Mouse (Mus musculus): Measurements from ENCODE around the gene Gm10959. TPM values are rescaled to one million over a fixed set of nuclear protein-coding genes. Genes with fewer than 3 reads are reported as not detected.
"Not testable (repeated sequence)": the region's sequence is repeated elsewhere in the genome, so short reads cannot be mapped to it uniquely, and the experiment has no call there.

Gene Gm10959
- not detected in 2 replicates for polyA plus RNA-seq (2015; fragmentation: Nextera tagmentation; extraction: Ambion mirVana)

GRCm38 (mm10) chr3:122919260-122919659, at the start of gene Gm10959:
TSS of gene Gm10959 (minus strand) at chr3:122919360.
- no peaks in the 10 kb centered on the region for H3K27me3 ChIP-seq
- H3K4me1 ChIP-seq, result no peaks in the 10 kb centered on the region
- 89% methylated on average over 8 of the region's 8 CpGs for WGBS
- H3K27ac ChIP-seq, result no peak within 1 kb of the TSS
- H3K4me2 ChIP-seq, result no peak within 1 kb of the TSS
- ATAC-seq, result no peak
- no peak within 1 kb of the TSS for H3K9ac ChIP-seq
- H3K36me3 ChIP-seq (ENCODE audit: poor library complexity, severe bottlenecking), result no peaks in the 10 kb centered on the region
- H3K4me3 ChIP-seq, result no peak within 1 kb of the TSS
- no peaks in the 10 kb centered on the region for H3K9me3 ChIP-seq (replicated peaks)

- no peaks in the 10 kb centered on the region for H3K4me1 ChIP-seq
- no peak for ATAC-seq
- no peaks in the 10 kb centered on the region for H3K9me3 ChIP-seq (replicated peaks)
- no peaks in the 10 kb centered on the region for H3K27me3 ChIP-seq
- H3K36me3 ChIP-seq (ENCODE audit: poor library complexity, severe bottlenecking), result 0 out of 2 replicates have a peak, but pooled peaks cover 3% of the 10 kb centered on the region
- no peak overlapping the region for H3K9ac ChIP-seq
- H3K27ac ChIP-seq, result no peak overlapping the region
- H3K4me3 ChIP-seq, result no peak overlapping the region
- H3K4me2 ChIP-seq, result no peak overlapping the region
- 95% methylated on average over 9 of the region's 9 CpGs for WGBS
Observed at GRCm38 (mm10) chr3:122968391-122968790, 49.2 kb upstream of the Gm10959 start.

GRCm38 (mm10) chr3:122964301-122964700, 45.1 kb upstream of the Gm10959 start:
- Histone ChIP-seq H3K36me3 (ENCODE audit: poor library complexity, severe bottlenecking) (0 out of 2 replicates have a peak, but pooled peaks cover 3% of the 10 kb centered on the region), H3K4me1 (no peaks in the 10 kb centered on the region), H3K4me2 (no peak overlapping the region), H3K9ac (no peak overlapping the region), H3K4me3 (no peak overlapping the region), H3K27me3 (no peaks in the 10 kb centered on the region), H3K27ac (no peak overlapping the region), H3K9me3 (replicated peaks) (no peaks in the 10 kb centered on the region)
- WGBS, result 89% methylated on average over 5 of the region's 5 CpGs
- no peak for ATAC-seq

- H3K27me3 ChIP-seq, result no peaks in the 10 kb centered on the region
- no peak overlapping the region for H3K4me2 ChIP-seq
- no peak overlapping the region for H3K4me3 ChIP-seq
- H3K9ac ChIP-seq, result no peak overlapping the region
- ATAC-seq, result no peak
- peaks cover 12% of the 10 kb centered on the region for H3K36me3 ChIP-seq (ENCODE audit: poor library complexity, severe bottlenecking)
- H3K9me3 ChIP-seq (replicated peaks), result no peaks in the 10 kb centered on the region
- 88% methylated on average over 2 of the region's 2 CpGs for WGBS
- no peak overlapping the region for H3K27ac ChIP-seq
- no peaks in the 10 kb centered on the region for H3K4me1 ChIP-seq
Observed at GRCm38 (mm10) chr3:122950129-122950528, 31.0 kb upstream of the Gm10959 start.

DNA sequence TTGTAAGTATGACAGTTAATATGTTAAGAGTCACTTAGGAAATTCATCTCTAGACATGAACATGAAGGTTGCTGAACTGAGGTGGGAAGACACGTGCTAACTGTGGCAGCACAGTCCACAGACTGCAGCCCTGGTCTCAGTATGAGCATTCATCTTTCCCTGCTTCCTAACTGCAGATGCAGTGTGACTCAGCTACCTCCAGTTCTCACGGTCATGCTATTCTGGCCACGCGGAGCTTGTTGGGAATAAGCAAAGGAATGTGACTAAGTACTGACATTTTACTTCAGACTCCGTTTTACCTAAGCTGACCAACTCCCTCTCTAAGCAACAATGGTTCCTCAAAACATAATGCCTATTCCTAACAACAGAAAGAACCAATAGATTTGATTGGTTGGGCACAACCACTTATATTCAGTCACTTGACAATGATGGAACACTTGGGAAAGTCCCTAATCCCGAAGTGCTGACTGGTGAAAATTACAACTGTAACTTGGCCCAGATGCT, 24.3 kb upstream of the Gm10959 start:
- no peak for ATAC-seq
- Histone ChIP-seq H3K36me3 (ENCODE audit: poor library complexity, severe bottlenecking) (0 out of 2 replicates have a peak, but pooled peaks cover 4% of the 10 kb centered on the region), H3K9me3 (replicated peaks) (no peaks in the 10 kb centered on the region), H3K4me3 (no peak overlapping the region), H3K4me1 (no peaks in the 10 kb centered on the region), H3K27me3 (no peaks in the 10 kb centered on the region), H3K27ac (no peak overlapping the region), H3K4me2 (no peak overlapping the region), H3K9ac (no peak overlapping the region)
- WGBS, result 79% methylated on average over 6 of the region's 6 CpGs

DNA sequence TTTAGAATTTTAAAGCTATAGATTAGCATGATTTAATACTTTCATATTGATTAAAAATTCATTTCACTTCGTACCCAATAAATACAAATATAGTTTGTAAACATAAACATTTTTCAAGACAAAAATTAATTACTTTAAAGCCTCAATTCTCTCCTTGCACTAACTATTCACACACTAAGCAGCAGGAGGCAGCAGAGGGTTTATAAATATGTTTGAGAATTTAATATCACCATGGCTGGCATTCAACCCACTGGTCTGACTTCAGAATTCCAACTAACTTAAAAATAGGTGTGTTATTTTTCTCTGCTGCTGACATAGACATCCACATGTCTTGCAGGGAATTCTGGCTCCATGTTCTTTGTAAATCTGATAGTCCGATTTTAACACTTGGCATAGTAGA, 20.1 kb upstream of the Gm10959 start:
- no peak overlapping the region for H3K4me2 ChIP-seq
- WGBS, result 87% methylated on average over 2 of the region's 2 CpGs
- H3K4me3 ChIP-seq, result no peak overlapping the region
- no peak overlapping the region for H3K9ac ChIP-seq
- H3K4me1 ChIP-seq, result no peaks in the 10 kb centered on the region
- no peaks in the 10 kb centered on the region for H3K9me3 ChIP-seq (replicated peaks)
- no peak overlapping the region for H3K27ac ChIP-seq
- ATAC-seq, result no peak
- H3K27me3 ChIP-seq, result no peaks in the 10 kb centered on the region
- 0 out of 2 replicates have a peak, but pooled peaks cover under 1% of the 10 kb centered on the region for H3K36me3 ChIP-seq (ENCODE audit: poor library complexity, severe bottlenecking)

- not testable (repeated sequence) for ATAC-seq; H3K27ac ChIP-seq; H3K36me3 ChIP-seq (ENCODE audit: poor library complexity, severe bottlenecking); H3K9me3 ChIP-seq (replicated peaks); H3K4me2 ChIP-seq; H3K9ac ChIP-seq; H3K4me1 ChIP-seq; H3K4me3 ChIP-seq; H3K27me3 ChIP-seq
- 69% methylated on average over 13 of the region's 13 CpGs for WGBS
Observed at GRCm38 (mm10) chr3:122937176-122937575, 18.0 kb upstream of the Gm10959 start.

DNA sequence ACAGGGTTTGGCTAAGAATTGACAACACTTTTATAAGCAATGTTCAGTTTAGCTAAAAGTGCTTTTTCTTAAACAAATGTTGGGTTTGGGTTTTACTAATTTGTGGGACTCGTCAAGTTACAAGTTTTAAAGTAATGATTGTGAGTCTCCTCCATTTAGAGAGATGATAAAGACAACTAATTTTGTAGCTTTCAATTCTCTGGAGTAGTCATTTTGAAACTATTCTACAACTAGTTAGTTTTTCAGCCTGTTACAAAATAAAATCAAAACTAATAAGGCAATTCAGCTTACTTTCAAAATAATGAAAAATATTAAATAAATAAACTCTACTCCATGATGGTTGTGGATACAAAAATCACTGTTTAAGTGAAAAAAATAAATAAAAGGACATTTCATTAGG, 13.3 kb upstream of the Gm10959 start:
- 88% methylated on average over 1 of the region's 1 CpGs for WGBS
- Histone ChIP-seq H3K27me3 (no peaks in the 10 kb centered on the region), H3K4me2 (no peak overlapping the region)

DNA sequence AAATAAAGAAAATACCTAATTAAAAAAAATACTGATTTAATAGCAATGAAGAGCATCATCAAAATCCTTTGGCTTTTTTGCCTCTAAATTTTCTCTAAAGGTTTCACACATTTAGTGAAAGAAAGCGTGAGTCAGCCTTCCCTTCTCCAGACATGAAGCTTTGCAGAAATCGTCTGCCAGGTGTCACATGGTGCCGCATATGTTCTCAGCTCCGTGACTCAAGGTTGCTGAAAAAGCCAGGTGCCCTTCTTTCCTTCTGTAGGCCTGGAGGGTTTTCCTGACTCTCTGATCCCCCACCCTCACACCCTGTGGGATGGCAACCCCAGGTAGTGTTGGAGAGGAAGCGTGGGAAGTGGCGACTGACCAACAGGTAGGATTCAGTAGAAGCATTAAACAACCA, 10.6 kb upstream of the Gm10959 start:
- 91% methylated on average over 6 of the region's 6 CpGs for WGBS
- Histone ChIP-seq H3K27ac (no peak overlapping the region), H3K9me3 (replicated peaks) (no peaks in the 10 kb centered on the region)

More for the DNA sequence above, 13.3 kb upstream of the Gm10959 start:
- Histone ChIP-seq H3K27ac (no peak overlapping the region), H3K36me3 (ENCODE audit: poor library complexity, severe bottlenecking) (peaks cover 6% of the 10 kb centered on the region; the same call in 1 of the 2 replicates), H3K4me1 (no peaks in the 10 kb centered on the region), H3K9ac (no peak overlapping the region), H3K9me3 (replicated peaks) (no peaks in the 10 kb centered on the region), H3K4me3 (no peak overlapping the region)
- no peak for ATAC-seq

DNA sequence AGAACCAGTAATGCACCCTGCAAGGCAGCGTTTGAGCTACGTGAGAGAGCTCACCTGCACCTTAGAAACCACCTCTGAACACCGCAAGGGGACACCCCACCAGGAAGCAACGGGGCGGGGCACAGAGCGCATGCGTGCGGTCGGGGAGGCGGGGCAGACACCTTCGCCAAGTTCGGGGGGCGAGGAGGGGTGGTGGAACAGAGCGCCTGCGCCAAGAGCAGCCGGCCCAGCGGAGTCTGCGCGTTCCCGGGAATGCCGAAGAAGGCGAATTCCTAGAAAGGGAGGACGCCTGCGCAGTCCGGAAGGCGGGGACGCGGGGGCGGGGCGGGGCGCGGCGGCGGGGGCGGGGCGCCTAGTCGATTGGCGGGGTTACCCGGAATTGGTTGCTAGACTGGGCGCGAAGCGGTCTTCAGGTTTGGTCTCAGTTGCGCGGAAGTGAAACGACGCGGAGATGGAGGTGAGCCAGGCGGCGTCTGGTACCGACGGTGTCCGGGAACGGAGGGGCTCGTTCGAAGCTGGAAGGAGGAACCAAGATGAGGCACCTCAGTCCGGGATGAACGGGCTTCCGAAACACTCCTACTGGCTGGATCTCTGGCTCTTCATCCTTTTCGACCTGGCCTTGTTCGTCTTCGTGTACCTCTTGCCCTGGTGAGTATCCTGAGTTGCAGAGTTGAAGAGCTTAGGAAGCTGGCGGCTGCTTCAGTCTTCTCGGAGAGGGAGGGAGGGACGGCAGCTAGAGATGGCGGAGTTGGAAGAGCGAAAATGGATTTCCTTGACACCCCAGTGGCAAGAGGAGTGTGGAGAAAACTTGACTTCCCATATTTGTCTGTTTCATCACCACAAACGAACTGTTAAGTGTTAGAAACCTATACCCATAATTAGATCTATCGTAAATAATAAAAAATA, 5.1 kb upstream of the Gm10959 start, which contains the start of gene 1810037I17Rik:
1810037I17Rik (plus strand) TSS at position 195 of the 906 bp plus-strand sequence.
- no peaks in the 10 kb centered on the region for H3K9me3 ChIP-seq (replicated peaks)
- peak; percentile 99 for ATAC-seq
- H3K27ac ChIP-seq, result peak within 1 kb of the TSS; percentile 78
- H3K36me3 ChIP-seq (ENCODE audit: poor library complexity, severe bottlenecking), result peaks cover 12% of the 10 kb centered on the region; the same call in 1 of the 2 replicates
- peak within 1 kb of the TSS; percentile 58 for H3K4me3 ChIP-seq
- H3K4me2 ChIP-seq, result peak within 1 kb of the TSS; percentile 65
- H3K4me1 ChIP-seq, result peaks cover 18% of the 10 kb centered on the region
- H3K27me3 ChIP-seq, result no peaks in the 10 kb centered on the region
- under 1% methylated on average over 65 of the region's 68 CpGs for WGBS
- peak within 1 kb of the TSS; percentile 73 for H3K9ac ChIP-seq

More for the DNA sequence above, 10.6 kb upstream of the Gm10959 start:
- Histone ChIP-seq H3K36me3 (ENCODE audit: poor library complexity, severe bottlenecking) (peaks cover 18% of the 10 kb centered on the region; the same call in 1 of the 2 replicates), H3K4me1 (peaks cover 18% of the 10 kb centered on the region), H3K9ac (no peak overlapping the region), H3K4me3 (no peak overlapping the region), H3K27me3 (no peaks in the 10 kb centered on the region), H3K4me2 (no peak overlapping the region)
- no peak for ATAC-seq

DNA sequence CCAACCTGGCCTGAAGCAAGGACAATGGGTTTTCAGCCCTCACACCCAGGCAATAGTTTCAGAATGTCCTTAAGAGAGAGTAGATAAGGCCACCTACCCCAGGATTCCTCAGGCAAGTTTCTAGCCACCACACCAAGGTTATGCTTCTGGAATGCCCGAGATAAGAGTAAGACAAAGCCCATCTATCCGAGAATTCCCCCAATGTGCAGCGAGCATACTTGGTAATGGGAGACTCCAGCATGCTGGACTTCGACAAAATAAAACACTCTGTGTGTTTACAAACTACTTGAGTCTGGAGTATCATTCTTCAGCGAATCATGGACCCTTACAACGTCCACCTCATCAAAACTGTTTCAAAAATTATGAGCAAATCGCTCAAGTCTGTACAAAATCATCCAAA, 4.0 kb upstream of the Gm10959 start:
- ATAC-seq, result no peak
- 74% methylated on average over 7 of the region's 7 CpGs for WGBS
- H3K4me3 ChIP-seq, result no peak overlapping the region

More for the DNA sequence above, 4.0 kb upstream of the Gm10959 start:
- Histone ChIP-seq H3K4me2 (peak overlapping the region; percentile 65; the same call in 1 of the 2 replicates), H3K9ac (no peak overlapping the region), H3K27me3 (no peaks in the 10 kb centered on the region), H3K4me1 (peaks cover 18% of the 10 kb centered on the region), H3K9me3 (replicated peaks) (no peaks in the 10 kb centered on the region), H3K36me3 (ENCODE audit: poor library complexity, severe bottlenecking) (peaks cover 12% of the 10 kb centered on the region; the same call in 1 of the 2 replicates), H3K27ac (no peak overlapping the region)

Measured in forebrain, embryonic 13.5 days (tissue).